11 mouse cellular contexts compared by ENCODE assay signal in genomic region chr5:134237936-134238760, GRCm38 (mm10). TPM values are rescaled to one million over a fixed set of nuclear protein-coding genes. Genes with fewer than 3 reads are reported as not detected.
DNase-seq lines count a peak whose midpoint lies in the region; ATAC-seq lines count a peak whose summit lies in the region.
"Had no signal": no experiment of that assay in that cellular context is flagged by ENCODE, and none has a peak within 500 bp of the region (broad histone marks: within the 10 kb centered on the region; RNA-seq: fewer than 3 reads in every experiment).

No protein-coding gene starts in this region.

- H3K27ac ChIP-seq in intestine, embryonic 15.5 days = no peak overlapping the region
- H3K27ac ChIP-seq in intestine, embryonic 16.5 days (ENCODE audit: low read length) = no peak overlapping the region
- H3K27ac ChIP-seq in embryonic facial prominence, embryonic 10.5 days (replicated peaks) = peak overlapping the region; percentile 48
- H3K27ac ChIP-seq in hindbrain, embryonic 16.5 days (ENCODE audit: low read depth, low read length) = peak overlapping the region; percentile 4; the same call in 1 of the 2 replicates
- H3K27ac ChIP-seq in neural tube, embryonic 11.5 days (ENCODE audit: low read depth, low read length) = no peak overlapping the region; the same call in 1 of the 2 replicates
- H3K27ac ChIP-seq: limb, embryonic 13.5 days had no signal

- no peaks in the 10 kb centered on the region for H3K27me3 ChIP-seq in intestine, embryonic 15.5 days (replicated peaks)
- H3K27me3 ChIP-seq in intestine, embryonic 16.5 days (replicated peaks; ENCODE audit: control insufficient read depth, insufficient read depth, low read length) = no peaks in the 10 kb centered on the region
- no peaks in the 10 kb centered on the region for H3K27me3 ChIP-seq in embryonic facial prominence, embryonic 10.5 days (replicated peaks; ENCODE audit: low read depth, poor library complexity, severe bottlenecking)
- H3K27me3 ChIP-seq in hindbrain, embryonic 16.5 days (replicated peaks; ENCODE audit: control insufficient read depth, insufficient read depth, low read length) = no peaks in the 10 kb centered on the region
- H3K27me3 ChIP-seq in neural tube, embryonic 11.5 days (ENCODE audit: control insufficient read depth, insufficient read depth, low read length) = no peaks in the 10 kb centered on the region
- H3K27me3 ChIP-seq: limb, embryonic 13.5 days had no signal

- no peaks in the 10 kb centered on the region for H3K9me3 ChIP-seq in intestine, embryonic 15.5 days
- H3K9me3 ChIP-seq in intestine, embryonic 16.5 days (ENCODE audit: control insufficient read depth, low read length) = no peaks in the 10 kb centered on the region
- H3K9me3 ChIP-seq in embryonic facial prominence, embryonic 10.5 days = no peaks in the 10 kb centered on the region
- H3K9me3 ChIP-seq in hindbrain, embryonic 16.5 days (ENCODE audit: control insufficient read depth, low read length) = no peaks in the 10 kb centered on the region
- H3K9me3 ChIP-seq in neural tube, embryonic 11.5 days (ENCODE audit: control insufficient read depth, low read length) = no peaks in the 10 kb centered on the region
- H3K9me3 ChIP-seq: limb, embryonic 13.5 days had no signal

- peaks cover 72% of the 10 kb centered on the region for H3K36me3 ChIP-seq in intestine, embryonic 15.5 days
- peaks cover 33% of the 10 kb centered on the region for H3K36me3 ChIP-seq in intestine, embryonic 16.5 days (ENCODE audit: control insufficient read depth, insufficient read depth, low read length)
- H3K36me3 ChIP-seq in embryonic facial prominence, embryonic 10.5 days (replicated peaks) = peaks cover 86% of the 10 kb centered on the region
- peaks cover 60% of the 10 kb centered on the region for H3K36me3 ChIP-seq in hindbrain, embryonic 16.5 days (ENCODE audit: control insufficient read depth, insufficient read depth, low read length)
- peaks cover 51% of the 10 kb centered on the region for H3K36me3 ChIP-seq in neural tube, embryonic 11.5 days (ENCODE audit: control insufficient read depth, insufficient read depth, low read length)

- H3K9ac ChIP-seq in intestine, embryonic 15.5 days = no peak overlapping the region
- no peak overlapping the region for H3K9ac ChIP-seq in intestine, embryonic 16.5 days (ENCODE audit: low read depth, low read length)
- H3K9ac ChIP-seq in hindbrain, embryonic 16.5 days (ENCODE audit: low read depth, low read length) = no peak overlapping the region
- no peak overlapping the region for H3K9ac ChIP-seq in neural tube, embryonic 11.5 days (ENCODE audit: low read length)
- H3K9ac ChIP-seq: limb, embryonic 13.5 days had no signal

- H3K4me3 ChIP-seq in intestine, embryonic 15.5 days (replicated peaks) = no peak overlapping the region
- H3K4me3 ChIP-seq in intestine, embryonic 16.5 days (ENCODE audit: low read length) = no peak overlapping the region
- H3K4me3 ChIP-seq in embryonic facial prominence, embryonic 10.5 days = no peak overlapping the region
- H3K4me3 ChIP-seq in hindbrain, embryonic 16.5 days (ENCODE audit: low read length) = no peak overlapping the region
- H3K4me3 ChIP-seq in neural tube, embryonic 11.5 days (ENCODE audit: low read depth, low read length) = no peak overlapping the region
- H3K4me3 ChIP-seq: limb, embryonic 13.5 days had no signal

- WGBS in intestine, embryonic 15.5 days = 86% methylated on average over 28 of the region's 28 CpGs
- WGBS in intestine, embryonic 16.5 days = 76% methylated on average over 28 of the region's 28 CpGs
- WGBS in embryonic facial prominence, embryonic 10.5 days = 78% methylated on average over 28 of the region's 28 CpGs
- WGBS in hindbrain, embryonic 16.5 days = 48% methylated on average over 28 of the region's 28 CpGs
- WGBS in neural tube, embryonic 11.5 days = 75% methylated on average over 28 of the region's 28 CpGs

- H3K4me1 ChIP-seq in intestine, embryonic 15.5 days (replicated peaks) = peaks cover 20% of the 10 kb centered on the region
- peaks cover 21% of the 10 kb centered on the region for H3K4me1 ChIP-seq in intestine, embryonic 16.5 days (ENCODE audit: control insufficient read depth, insufficient read depth, low read length)
- peaks cover 33% of the 10 kb centered on the region for H3K4me1 ChIP-seq in embryonic facial prominence, embryonic 10.5 days
- no peaks in the 10 kb centered on the region for H3K4me1 ChIP-seq in hindbrain, embryonic 16.5 days (ENCODE audit: control insufficient read depth, insufficient read depth, low read depth, low read length)
- peaks cover 9% of the 10 kb centered on the region for H3K4me1 ChIP-seq in neural tube, embryonic 11.5 days (ENCODE audit: control insufficient read depth, insufficient read depth, low read length)

- H3K4me2 ChIP-seq in intestine, embryonic 15.5 days (replicated peaks) = no peak overlapping the region
- H3K4me2 ChIP-seq in intestine, embryonic 16.5 days (ENCODE audit: low read depth, low read length) = no peak overlapping the region
- H3K4me2 ChIP-seq in hindbrain, embryonic 16.5 days (ENCODE audit: low read length) = no peak overlapping the region
- no peak overlapping the region for H3K4me2 ChIP-seq in neural tube, embryonic 11.5 days (ENCODE audit: low read depth)
- H3K4me2 ChIP-seq: limb, embryonic 13.5 days had no signal

- peak; percentile 20; the same call in 1 of the 2 replicates for ATAC-seq in intestine, embryonic 15.5 days
- ATAC-seq in intestine, embryonic 16.5 days = no peak
- peak; percentile 70 for ATAC-seq in hindbrain, embryonic 16.5 days
- peak; percentile 55; the same call in 1 of the 2 replicates for ATAC-seq in neural tube, embryonic 11.5 days (ENCODE audit: insufficient read depth, low FRiP score, low TSS enrichment)

- peak; percentile 59 for DNase-seq in embryonic facial prominence, embryonic 10.5 days (ENCODE audit: low spot score)
- peak; percentile 61 for DNase-seq in neural tube, embryonic 11.5 days (ENCODE audit: low spot score)
- no peak for DNase-seq in adrenal gland, adult 18-20 months (ENCODE audit: low spot score in 2 of 2)
- no peak for DNase-seq in adrenal gland, adult 8-10 months
- no peak for DNase-seq in urinary bladder, postnatal 14 days (ENCODE audit: low spot score)
- DNase-seq: cerebellum, adult 2 months; kidney, postnatal 4 days had no signal

RNA-seq across cellular contexts. Expression of gene Ncf1, which starts 8.7 kb away (rescaled TPM):
- 4.2 and 6.0 TPM in 2 replicates for polyA plus RNA-seq in intestine, embryonic 15.5 days (2015; fragmentation: Nextera tagmentation; extraction: Ambion mirVana)
- 5.7 and 6.6 TPM in 2 replicates for polyA plus RNA-seq in intestine, embryonic 16.5 days (2015; fragmentation: Nextera tagmentation; extraction: Ambion mirVana)
- polyA plus RNA-seq in embryonic facial prominence, embryonic 10.5 days (2016; fragmentation: Nextera tagmentation; extraction: Ambion mirVana) = 1.8 and 2.0 TPM in 2 replicates
- 2.3 and 2.7 TPM in 2 replicates for polyA plus RNA-seq in hindbrain, embryonic 16.5 days (2015; fragmentation: Nextera tagmentation; extraction: Ambion mirVana)
- 2.5 and 3.1 TPM in 2 replicates for polyA plus RNA-seq in neural tube, embryonic 11.5 days (2014; fragmentation: Nextera tagmentation; extraction: Ambion mirVana)
- total RNA-seq in adrenal gland, adult 18-20 months (2021) = 10 to 100 TPM; 10.0 to 12.1 TPM
- total RNA-seq in adrenal gland, adult 8-10 months (2022) = 10 to 100 TPM in 1 of 4 experiments, 1 to 10 TPM in 3; 6.7 to 10.7 (median 8.3) TPM

RNA-seq across cellular contexts. Expression of gene Gtf2ird2, which starts 54.3 kb away (rescaled TPM):
- polyA plus RNA-seq in intestine, embryonic 15.5 days (2015; fragmentation: Nextera tagmentation; extraction: Ambion mirVana) = 8.1 and 8.3 TPM in 2 replicates
- 7.0 TPM in 2 replicates for polyA plus RNA-seq in intestine, embryonic 16.5 days (2015; fragmentation: Nextera tagmentation; extraction: Ambion mirVana)
- polyA plus RNA-seq in embryonic facial prominence, embryonic 10.5 days (2016; fragmentation: Nextera tagmentation; extraction: Ambion mirVana) = 8.1 and 8.5 TPM in 2 replicates
- 12.5 and 14.0 TPM in 2 replicates for polyA plus RNA-seq in hindbrain, embryonic 16.5 days (2015; fragmentation: Nextera tagmentation; extraction: Ambion mirVana)
- 6.9 and 8.6 TPM in 2 replicates for polyA plus RNA-seq in neural tube, embryonic 11.5 days (2014; fragmentation: Nextera tagmentation; extraction: Ambion mirVana)
- total RNA-seq in adrenal gland, adult 18-20 months (2021) = 1 to 10 TPM; 8.1 to 8.5 TPM
- 10 to 100 TPM; 10.4 to 19.9 (median 14.2) TPM for total RNA-seq in adrenal gland, adult 8-10 months (2022)

Comparison
In these comparisons a context has a peak if more than half of its experiments do, and no peak if none do; other contexts are left out.
1. H3K27ac ChIP-seq: peak in embryonic facial prominence, embryonic 10.5 days (single experiment) and hindbrain, embryonic 16.5 days (single experiment); none in intestine, embryonic 15.5 days (single experiment), intestine, embryonic 16.5 days (single experiment) and neural tube, embryonic 11.5 days (single experiment).
2. DNase-seq: peak in embryonic facial prominence, embryonic 10.5 days (single experiment) and neural tube, embryonic 11.5 days (single experiment); none in adrenal gland, adult 18-20 months (0 of 2), adrenal gland, adult 8-10 months (single experiment) and urinary bladder, postnatal 14 days (single experiment).